Mouse (Mus musculus) adrenal gland, postnatal 25 days (tissue): Measurements from ENCODE around the gene Rbm39. TPM values are rescaled to one million over a fixed set of nuclear protein-coding genes. Genes with fewer than 3 reads are reported as not detected.

Experiments
- DNase-seq: peaks from one replicate; pipeline ENCODE4 v3.0.0; 2021; ENCODE audit warnings: mixed read lengths
- long read RNA-seq: library from polyadenylated mRNA; stranded (forward); transcript quantifications from one replicate; pipeline ENCODE4 v2.0.0, GENCODE M21; 2021
- total RNA-seq: library from RNA; stranded (reverse); gene quantifications from 2 replicates; pipeline ENCODE4 v1.2.3, GENCODE M21; 2021

Gene Rbm39
- total RNA-seq: 413 and 478 TPM in 2 replicates
- long read RNA-seq, transcript Rbm39-201 (17 exons, 2,711 nt): major isoform, 96 of 353 reads
- long read RNA-seq, transcript Rbm39-211 (3 exons, 715 nt): minor isoform, 8 of 353 reads
- long read RNA-seq, transcript Rbm39-203 (17 exons, 2,810 nt): major isoform, 96 of 353 reads
- long read RNA-seq, transcript Rbm39-205 (2 exons, 1,008 nt): minor isoform, 10 of 353 reads
- long read RNA-seq, partial matches to known transcripts: 34 of 353 reads
- long read RNA-seq, other reads (novel, unspliced or antisense): 96 of 353 reads

DNA sequence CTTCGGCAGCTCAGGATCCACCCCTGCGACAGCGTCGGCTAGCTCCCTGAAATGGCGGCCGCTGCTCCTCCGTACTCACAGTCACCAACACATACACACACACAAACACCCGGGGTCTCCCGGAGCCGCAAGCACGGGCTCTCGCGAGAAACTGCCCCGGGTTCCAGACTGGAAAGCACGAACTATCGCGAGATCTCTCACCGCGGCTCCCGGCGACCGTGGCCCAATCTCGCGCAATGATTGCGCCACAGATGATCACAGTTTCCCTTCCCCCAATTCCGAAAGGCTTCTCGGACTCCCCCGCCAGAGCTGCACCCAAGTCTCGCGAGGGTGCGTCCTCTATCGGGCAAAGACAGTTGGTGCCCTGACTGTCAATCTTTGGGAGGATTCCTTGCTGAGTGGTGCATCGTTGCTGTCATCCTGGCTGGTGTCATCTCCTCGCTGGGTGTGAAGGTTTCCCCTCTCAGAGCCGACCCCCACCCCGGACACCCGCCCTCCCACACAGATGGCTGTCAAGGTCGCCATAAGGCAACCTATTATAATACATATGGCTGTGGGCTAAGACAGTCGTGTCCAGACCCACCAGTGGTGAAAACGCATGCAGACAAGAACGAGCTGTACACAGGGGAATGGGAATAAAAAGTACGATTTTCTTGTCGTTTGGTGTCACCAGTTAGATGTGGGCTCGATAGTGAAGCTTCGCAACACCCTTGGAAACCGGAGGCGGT is at the start of gene Rbm39:
Gene Rbm39, minus strand, starts transcription at position 145 of the 728 bp plus-strand sequence.
- peak; percentile 99 for DNase-seq

DNA sequence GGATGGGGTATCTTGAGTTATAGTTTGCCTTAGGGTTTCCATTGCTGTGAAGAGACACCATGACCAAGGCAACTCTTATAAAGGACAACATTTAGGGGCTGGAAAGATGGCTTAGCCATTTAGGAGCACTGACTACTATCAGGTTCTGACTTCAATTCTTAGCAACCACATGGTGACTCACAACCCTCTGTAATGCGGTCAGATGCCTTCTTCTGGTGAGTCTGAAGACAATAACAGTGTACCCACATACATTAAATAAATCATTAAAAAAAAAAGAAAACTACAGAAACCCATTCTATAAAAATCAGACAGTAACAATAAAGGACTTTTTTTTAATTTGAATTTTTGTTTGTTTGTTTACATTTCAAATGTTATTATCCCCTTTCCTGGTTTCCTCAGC is 49.1 kb upstream of the Rbm39 start:
- no peak for DNase-seq

DNA sequence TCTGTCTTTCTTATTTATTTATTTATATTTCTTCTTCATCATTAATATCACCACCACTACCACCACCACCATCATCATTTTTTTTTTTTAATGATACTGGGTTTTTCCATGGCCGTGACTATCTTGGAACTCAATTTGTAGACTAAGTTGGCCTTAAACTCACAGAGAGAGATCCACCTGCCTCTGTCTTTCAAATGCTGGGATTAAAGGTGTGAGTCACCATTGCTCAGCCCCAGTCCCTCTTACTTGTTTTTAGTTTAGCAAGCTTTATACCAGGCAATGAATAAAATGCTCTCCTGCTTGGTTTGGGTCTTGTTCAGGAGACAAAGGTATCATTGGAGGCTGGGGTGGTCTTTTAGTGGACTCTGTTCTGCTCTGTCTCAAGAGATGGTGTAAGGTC is 47.7 kb upstream of the Rbm39 start:
- DNase-seq: no peak

DNA sequence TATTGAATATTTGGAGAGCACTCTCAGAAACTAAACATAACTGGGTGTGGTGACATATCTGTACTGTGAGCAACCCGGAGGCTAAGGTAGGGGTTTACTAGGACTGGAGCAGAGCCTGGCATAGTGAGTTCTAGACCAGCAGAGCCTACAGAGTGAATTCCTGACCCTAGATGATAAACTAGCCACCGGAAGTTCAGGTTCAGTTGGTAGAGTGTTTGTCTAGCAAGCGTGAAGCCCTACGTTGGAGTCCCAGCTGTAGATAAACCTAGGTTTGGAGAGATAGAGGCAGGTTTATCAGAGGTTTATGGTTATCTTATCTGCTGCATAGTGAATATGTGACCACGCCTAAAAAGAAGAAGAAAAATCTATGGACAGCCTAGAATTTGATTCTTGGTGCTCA is 44.0 kb upstream of the Rbm39 start:
- no peak for DNase-seq

DNA sequence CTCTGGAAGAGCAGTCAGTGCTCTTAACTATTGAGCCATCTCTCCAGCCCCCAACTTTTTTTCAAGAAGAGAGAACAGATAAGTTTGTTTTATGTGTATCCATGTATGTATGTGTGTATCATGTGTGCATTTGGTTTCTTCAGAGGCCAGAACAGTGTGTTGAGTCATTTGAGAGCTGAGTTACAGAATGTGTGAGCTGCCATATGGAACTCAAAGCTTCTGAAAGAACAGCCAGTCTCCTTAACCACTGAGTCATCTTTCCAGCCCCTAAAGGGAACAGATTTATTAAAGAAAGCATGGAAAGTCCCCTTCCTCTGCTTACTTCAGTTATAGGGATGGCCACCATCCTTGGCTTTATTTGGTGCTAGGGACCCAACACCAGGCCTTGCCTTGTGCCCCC is 42.1 kb upstream of the Rbm39 start:
- DNase-seq: no peak

DNA sequence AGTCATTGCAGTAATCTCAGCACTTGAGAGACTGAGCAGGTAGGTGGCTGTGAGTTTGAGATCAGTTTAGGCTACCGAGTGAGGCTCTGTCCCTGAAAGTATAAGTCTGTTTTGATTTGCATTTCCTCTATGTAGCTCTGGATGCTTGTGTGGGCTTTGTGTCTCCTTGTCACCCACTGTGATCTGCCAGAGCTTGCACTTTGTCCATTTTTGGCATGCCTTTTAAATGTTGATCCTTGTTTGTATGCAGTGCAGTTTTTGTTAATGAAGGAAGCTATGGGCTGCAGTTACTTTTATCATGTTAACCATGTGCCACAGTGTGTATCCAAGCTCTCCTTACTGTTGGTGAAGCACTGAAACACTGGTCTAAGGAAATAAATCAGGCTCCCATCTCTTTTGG is 37.7 kb upstream of the Rbm39 start:
- DNase-seq: no peak

DNA sequence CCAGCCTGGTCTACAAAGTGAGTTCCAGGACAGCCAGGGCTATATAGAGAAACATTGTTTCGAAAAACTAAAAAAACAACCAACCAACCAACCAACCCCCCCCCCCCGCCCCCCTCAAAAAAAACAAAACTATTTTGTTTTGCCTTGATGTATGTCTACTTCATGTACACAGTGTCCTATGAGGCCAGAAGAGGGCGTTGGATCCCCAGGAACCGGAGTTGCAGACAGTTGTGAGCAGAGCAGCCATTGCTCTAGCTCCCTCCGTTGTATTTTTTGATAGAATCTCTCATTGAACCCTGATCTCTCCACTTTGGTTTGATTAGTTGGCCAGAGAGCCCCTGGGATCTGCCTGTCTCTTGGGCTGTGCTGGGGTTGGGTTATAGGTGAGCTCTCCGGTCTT is 23.9 kb upstream of the Rbm39 start:
- no peak for DNase-seq

DNA sequence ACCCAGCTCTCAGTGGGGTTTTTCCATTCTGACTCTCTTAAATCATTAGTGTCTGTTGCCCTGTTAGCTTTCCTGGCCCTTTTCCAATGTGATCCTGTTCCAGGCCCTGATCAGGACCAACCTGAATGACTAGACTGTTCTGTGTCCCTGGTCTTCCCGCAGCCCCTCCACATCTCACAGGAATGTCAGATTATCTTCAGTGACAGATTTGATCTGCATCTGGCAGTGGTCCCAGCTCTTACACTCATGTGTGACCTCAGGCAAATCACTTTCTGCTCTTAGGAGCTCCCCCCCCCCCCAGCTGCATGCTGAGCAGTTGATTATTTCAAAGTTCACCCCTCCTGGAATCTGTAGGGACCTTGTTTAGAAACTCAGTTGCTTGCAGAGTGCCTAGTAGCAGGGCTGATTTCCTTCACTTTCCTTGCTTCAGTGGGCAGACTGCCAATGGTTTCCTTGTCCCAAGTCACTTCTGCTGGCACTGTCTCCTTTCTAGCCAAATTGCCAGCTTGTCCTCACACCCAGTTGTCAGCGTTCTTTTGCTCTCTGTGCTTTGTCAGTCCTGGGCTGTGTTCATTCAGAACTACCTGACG is 22.9 kb upstream of the Rbm39 start:
- peak; percentile 63 for DNase-seq

DNA sequence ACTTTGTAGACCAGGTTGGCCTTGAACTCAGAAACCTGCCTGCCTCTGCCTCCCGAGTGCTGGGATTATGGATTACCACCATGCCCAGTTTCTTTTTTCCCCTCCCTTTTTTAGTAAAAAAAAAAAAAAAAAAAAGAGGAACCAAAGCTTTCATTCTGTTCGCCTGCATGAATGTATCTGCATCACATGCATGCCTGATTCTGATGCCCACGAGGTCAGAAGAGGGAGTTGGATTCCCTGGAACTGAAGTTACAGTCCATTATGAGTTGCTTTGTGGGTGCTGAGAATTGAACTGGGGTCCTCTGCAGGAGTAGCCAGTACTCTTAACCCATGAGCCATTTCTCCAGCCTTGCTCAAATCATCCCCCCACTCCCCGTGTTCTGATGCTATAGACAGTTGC is 21.4 kb upstream of the Rbm39 start:
- DNase-seq: no peak

DNA sequence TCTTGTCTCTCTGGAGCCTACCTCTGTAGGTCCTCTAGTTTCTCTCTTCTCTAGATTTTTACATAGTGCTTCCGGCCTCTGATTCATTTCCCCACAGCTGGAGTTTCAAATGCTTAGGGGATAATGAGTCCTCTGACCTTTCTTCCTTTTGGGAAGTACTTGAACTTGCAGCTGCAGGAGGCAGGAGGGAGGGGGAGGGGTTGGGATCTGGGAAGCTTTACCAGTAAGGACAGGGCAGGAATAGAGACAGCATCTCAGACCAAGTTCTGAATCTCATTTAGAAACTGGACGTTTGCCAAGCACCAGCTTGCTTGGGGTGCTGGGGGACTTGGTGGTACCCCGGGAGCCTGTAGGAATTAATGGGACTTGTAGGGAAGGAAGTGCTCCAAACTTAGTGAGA is 19.9 kb upstream of the Rbm39 start:
- DNase-seq: no peak

DNA sequence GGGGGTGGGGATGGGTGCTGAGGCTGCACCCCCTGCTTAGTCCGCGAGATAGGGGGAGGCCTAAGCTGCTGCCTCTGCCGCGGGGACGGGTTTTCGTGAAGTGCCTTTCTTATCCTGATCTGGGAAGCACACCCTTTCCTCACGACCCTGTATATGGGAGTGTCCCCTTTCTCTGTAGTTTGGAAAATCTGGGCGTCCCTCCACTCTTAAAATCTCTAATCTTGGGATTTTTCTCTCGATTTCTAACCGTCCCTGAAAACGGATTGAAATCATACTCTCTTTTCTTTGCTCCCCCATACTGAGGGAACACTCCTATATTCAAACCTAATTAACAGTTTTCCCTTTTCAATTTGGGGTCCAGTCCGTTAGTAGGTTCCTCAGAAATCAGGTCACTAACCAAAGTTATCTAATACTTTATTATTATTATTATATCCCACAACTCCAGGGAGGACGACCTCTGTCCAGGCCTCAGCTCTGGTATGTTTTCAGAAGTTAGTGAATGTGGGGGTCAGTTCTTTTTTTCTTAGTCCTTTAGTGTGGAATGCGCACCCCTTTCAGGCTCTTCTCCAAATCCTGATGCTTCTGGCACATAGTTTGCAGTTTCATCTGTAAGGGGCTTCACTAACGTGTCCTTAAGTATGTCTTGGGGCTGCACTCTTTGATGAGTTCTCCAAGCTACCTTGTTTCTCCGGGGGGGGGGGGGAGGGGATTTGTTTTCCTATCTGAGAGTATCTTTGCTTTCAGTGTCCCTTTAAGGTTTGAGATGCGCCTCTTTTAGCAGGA is 17.3 kb upstream of the Rbm39 start:
- no peak for DNase-seq

DNA sequence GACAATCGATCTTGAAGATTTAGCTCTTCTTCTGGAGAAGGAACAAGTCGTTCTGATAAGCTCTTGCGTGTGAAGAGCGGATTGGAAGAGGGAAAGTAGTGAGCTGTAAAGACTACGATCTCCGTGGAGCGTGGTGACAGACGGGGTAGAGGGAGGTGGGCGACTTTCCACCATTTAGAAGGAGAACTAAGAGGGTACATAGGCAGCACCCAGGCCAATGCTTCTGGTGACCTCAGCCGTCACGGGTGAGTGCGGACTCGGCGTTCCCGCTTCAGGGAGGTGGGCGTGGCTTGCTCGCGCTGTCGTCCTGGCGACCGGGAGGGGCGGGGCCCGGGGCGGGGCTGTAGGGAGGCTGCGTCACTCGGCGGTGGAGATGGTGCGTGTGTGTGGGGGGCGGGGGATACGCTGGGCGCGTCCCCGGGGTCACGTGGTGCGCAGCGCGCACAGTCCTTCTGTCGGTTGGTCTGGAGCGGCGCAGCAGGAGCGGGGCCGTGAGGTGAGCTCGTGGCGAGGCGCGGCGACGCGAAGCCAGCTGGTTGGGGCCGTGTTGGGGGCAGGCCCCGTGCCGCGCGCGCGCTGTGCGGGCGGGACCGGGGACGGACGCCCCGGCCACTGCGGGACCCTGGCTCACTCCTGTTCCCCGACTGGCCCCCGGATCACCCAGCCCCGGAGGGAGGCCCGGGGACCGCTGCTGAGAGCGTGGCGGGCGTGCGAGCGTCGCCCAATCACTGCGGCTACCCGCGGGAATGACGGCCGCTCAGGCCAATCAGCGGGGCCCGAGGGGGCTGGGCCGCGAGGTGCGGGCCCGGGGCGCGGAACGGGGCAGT is 16.5 kb upstream of the Rbm39 start, which contains the start of gene Phf20:
Gene Phf20, plus strand, starts transcription at position 165 of the 827 bp plus-strand sequence.
- DNase-seq: peak; percentile 99

DNA sequence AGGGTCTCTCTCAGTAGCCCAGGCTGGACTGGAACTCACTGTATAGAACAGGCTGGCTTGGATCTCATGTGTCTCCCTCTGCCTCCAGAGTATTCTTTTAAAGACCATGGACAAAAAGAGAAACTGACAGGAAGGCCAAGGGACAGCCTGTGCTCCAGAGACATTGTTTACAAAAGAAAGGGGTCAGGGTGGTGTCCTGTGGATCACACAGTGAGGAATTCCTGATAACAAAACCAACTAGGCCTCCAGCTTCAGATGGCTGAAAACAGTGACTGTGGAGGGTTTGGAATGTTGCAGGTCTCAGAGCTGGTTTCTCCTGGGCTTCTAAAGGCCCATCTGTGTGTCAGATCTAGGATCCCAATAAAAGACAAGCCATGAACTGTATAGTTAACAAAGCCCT is 14.5 kb upstream of the Rbm39 start:
- no peak for DNase-seq

DNA sequence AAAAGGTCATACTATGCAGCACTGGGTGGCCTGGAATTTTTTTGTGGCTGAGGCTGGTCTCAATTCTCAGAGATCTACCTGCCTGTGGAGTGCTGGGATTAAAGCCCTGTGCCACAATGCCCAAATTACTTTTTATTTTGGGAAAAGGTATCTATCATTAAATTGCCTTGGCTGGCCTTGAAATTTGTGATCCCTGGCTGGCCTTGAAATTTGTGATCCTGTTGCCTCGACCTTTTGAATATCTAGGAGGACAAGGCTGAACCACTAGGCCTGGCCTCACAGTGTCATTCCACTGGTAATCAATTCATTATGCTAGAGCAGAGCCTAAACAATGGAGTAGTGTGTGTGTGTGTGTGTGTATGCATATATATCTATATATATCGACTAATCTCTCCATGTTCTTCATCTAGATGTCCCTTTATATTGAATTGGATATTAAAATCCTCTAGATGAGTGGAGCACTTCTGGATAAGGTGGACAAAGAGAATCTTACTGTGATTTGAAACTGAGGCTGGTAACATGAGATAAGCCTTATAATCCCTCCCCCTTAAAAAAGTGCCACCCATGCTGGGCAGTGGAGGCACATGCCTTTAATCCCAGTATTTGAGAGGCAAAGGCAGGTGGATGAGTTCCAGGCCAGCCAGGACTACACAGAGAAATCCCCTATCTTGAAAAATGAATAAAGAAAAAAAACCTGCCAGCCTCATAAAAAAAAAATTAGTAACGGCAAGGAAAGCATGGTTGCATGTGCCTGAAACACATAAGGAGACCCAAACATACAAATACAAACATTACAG is 13.2 kb upstream of the Rbm39 start:
- no peak for DNase-seq

DNA sequence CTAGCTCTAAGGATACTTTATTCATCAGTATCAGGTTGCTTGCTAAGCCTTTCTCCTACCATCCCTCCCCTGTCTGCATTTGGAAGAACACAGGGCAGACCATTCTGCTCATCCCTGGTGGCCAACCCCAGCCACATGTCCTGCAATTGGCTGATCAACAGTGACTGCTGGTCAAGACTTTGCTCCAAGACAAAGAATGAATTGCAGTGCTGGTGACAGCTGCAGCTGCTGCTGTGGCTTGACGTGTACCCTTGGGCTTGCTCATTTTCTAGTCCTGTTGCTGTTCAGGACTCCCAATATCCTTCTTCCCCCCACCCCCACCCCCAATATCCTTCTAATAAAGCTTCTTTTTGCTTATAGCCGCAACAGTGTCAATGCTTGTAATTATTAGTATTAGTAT is 12.0 kb upstream of the Rbm39 start:
- DNase-seq: no peak

DNA sequence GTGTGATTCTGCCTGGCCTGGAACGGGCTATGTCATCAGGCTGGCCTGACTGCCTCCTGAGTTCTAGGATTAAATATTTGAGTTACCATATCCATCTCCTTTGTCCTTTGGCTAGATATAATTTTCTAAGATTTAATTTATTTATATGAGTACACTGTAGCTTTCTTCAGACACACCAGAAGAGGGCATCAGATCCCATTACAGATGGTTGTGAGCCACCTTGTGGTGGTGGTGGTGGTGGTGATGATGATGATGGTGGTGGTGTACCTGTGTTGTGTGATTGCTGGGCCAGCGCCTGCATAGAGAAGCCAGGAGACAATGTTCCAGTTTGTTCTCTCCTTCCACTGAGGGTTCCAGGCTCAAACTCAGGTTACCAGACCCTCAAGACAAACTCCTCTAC is 11.5 kb upstream of the Rbm39 start:
- DNase-seq: no peak

DNA sequence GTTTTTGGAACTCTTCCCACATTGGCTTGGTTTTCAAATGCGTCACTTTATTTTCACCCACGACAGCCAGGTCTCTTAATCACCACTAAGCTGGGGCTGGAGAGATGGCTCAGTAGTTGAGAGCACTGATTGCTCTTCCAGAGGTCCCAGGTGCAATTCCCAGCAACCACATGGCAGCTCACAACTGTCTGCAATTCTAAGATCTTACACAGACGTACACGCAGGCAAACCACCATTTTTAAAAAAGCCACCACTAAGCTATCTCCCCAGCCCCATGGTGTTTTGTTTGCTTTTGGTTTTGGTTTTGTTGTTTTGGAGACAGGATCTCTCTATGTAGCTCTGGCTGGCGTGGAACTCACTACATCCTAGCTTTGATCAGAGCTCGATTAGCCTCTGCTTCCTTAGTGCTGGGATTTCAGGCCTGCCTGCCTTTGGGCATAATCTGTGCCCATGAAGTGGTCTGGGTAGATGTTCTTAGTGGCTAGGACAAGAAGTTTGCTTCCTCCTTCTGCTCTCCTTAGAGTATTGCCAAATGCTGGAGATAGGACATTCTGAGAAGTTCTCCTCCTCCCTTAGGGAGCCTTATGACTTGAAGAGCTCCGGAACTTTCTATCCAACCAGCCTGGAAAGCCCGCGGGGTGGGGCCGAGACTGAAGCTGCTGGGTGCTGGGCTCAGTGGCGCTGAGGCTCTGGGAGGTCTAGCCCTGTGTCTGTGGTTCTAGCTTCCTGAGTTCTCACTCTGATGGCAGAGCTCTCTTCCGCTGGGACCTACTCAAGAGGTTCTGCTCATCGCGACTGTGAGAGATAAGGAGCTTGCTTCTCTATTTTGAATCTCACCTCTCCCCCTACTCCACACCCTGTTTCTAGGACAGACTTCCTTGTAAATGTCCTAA is 10.2 kb upstream of the Rbm39 start:
- no peak for DNase-seq

DNA sequence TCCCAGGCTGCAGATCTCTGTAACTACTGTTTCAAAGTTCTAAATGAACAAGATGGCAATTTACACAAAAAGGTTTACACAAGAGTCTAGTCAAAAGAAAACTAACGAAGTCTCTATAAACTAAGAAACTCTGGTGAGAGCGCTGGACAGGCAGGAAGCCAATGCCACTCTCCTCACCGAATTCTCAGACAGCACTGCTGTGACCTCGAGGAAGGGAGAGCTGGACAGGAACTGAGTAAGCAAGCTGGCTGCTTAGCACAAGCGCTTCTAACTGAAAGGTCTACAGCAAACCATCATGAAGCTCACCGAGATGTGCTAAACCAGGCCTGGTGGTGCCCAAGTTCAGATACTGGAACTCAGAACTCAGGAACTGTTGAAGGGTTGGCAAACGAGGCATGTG is 9.2 kb upstream of the Rbm39 start:
- DNase-seq: peak; percentile 50

DNA sequence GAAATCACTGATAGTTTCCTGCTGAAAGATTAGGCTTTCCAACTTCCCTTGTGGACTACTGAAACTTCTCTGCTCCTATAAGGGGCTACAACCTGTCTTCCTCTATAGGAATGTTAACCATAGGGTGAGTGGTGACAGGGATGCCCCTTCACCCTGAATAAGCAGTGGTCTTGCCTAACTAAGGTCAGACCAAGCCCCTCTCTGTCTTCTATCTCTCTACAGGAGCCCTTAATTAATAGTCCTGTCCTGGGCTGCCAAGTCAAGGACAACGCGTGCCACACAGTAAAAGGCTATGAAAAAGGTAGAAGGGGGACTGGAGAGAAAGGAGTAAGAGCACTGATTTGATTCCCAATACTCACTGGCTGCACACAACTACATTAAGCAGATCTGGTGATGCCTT is 1.6 kb upstream of the Rbm39 start:
- no peak for DNase-seq
